Mouse (Mus musculus) embryonic facial prominence, embryonic 14.5 days (tissue): ENCODE measurements around the gene Sdk2. TPM values are rescaled to one million over a fixed set of nuclear protein-coding genes. Genes with fewer than 3 reads are reported as not detected.
A peak's percentile ranks its signal among the peaks of the same experiment; 100 is the strongest.

Source experiments
- ATAC-seq: fragments of 200-750 bp; cut with Nextera tagmentation; 2 replicates; pipeline ENCODE4 v1.8.0; 2017; ENCODE audit warnings: low read depth, moderate number of reproducible peaks, moderate TSS enrichment
- DNase-seq: peaks from one replicate; pipeline ENCODE4 v3.0.0-alpha.2; 2015; ENCODE audit warnings: low spot score
- H3K27ac ChIP-seq: fragments of 300-500 bp; sonication (generic); replicated peaks from 2 replicates; pipeline ENCODE4 v1.5.1; 2014; ENCODE audit warnings: low read depth, mild to moderate bottlenecking, low read length, moderate library complexity
- H3K27me3 ChIP-seq: fragments of 300-500 bp; sonication (generic); replicated peaks from 2 replicates; pipeline ENCODE4 v1.6.1; 2014; ENCODE audit warnings: low read length; ENCODE audit not compliant: control insufficient read depth, insufficient read depth
- H3K36me3 ChIP-seq: fragments of 300-500 bp; sonication (generic); 2 replicates; pipeline ENCODE4 v1.6.1; 2014; ENCODE audit warnings: low read length, mixed read lengths; ENCODE audit not compliant: control insufficient read depth, insufficient read depth
- H3K4me1 ChIP-seq: fragments of 300-500 bp; sonication (generic); 2 replicates; pipeline ENCODE4 v1.6.1; 2014; ENCODE audit warnings: antibody characterized with exemption, low read length; ENCODE audit not compliant: control insufficient read depth, insufficient read depth
- H3K4me2 ChIP-seq: fragments of 300-500 bp; sonication (generic); 2 replicates; pipeline ENCODE4 v1.6.1; 2014; ENCODE audit warnings: low read depth, mild to moderate bottlenecking, low read length, moderate library complexity, mixed read lengths
- H3K4me3 ChIP-seq: fragments of 300-500 bp; sonication (generic); 2 replicates; pipeline ENCODE4 v1.5.1; 2014; ENCODE audit warnings: low read depth, mild to moderate bottlenecking, low read length
- H3K9ac ChIP-seq: fragments of 300-500 bp; sonication (generic); 2 replicates; pipeline ENCODE4 v1.6.1; 2014; ENCODE audit warnings: low read depth, mild to moderate bottlenecking, low read length, moderate library complexity, mixed read lengths
- H3K9me3 ChIP-seq: fragments of 300-500 bp; sonication (generic); 2 replicates; pipeline ENCODE4 v1.6.1; 2016; ENCODE audit warnings: low read length; ENCODE audit not compliant: control insufficient read depth
- WGBS: fragments of 180-500 bp; shearing (Covaris S2); extraction: QIAGEN DNeasy Blood & Tissue Kit; methylation state at CpG from one replicate; pipeline ENCODE4 v1.1.7; 2014; 5-methylcytosine and 5-hydroxymethylcytosine counted together
- polyA plus RNA-seq: library from polyadenylated mRNA; unstranded; fragments of >200 nt; fragmentation: Nextera tagmentation; extraction: Ambion mirVana; gene quantifications from 2 replicates; pipeline ENCODE4 v1.2.1, GENCODE M21; 2014

Sdk2 gene
- polyA plus RNA-seq, 1 experiment from 2014 or later: 6.3 TPM

DNA sequence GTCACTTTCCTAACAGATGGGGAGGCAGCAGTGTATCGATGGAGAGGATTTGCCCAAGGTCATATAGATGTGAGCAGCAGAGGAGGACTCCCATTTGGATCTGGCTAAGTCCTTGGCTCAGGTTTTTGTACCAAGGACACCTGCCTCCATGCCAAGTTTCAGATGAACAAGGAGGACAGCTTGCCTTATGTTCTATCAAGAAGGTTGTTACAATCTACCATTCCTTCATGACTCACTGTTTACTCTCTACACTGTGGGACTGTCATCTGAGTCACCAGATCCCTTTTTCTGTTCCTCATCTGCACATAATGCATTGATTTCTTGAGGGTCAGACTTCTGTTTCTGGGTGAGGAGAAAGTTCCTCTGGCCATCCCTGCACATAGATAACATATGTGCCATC lies 101.6 kb downstream of the Sdk2 start:
- no peak for ATAC-seq
- DNase-seq: no peak
- Histone ChIP-seq H3K4me2 (no peak overlapping the region), H3K9ac (no peak overlapping the region), H3K27me3 (no peaks in the 10 kb centered on the region), H3K4me1 (no peaks in the 10 kb centered on the region), H3K27ac (no peak overlapping the region), H3K9me3 (peaks cover 55% of the 10 kb centered on the region), H3K4me3 (no peak overlapping the region), H3K36me3 (0 out of 2 replicates have a peak, but pooled peaks cover 4% of the 10 kb centered on the region)
- 91% methylated on average over 1 of the region's 1 CpGs for WGBS

DNA sequence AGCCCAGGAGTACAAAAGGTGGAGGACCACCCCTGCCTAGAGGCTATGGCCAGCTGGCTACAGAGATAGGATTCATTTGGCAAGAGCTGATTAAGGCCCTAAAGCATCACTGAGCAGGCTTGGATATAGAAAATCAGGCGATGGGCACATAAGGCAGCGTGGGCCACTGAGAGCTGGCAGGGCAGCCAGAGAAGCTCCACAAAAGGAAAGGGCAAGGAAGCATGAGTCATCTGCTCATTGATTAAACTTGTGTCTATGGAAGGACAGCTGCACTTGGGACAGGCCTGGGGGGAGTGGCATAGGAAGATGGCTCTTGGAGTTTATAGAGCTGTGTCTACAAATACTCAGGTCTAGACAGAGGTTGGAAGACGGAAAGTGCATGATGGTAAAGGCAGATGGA lies 104.1 kb downstream of the Sdk2 start:
- Histone ChIP-seq H3K27ac (no peak overlapping the region), H3K4me3 (no peak overlapping the region), H3K4me2 (no peak overlapping the region), H3K9me3 (peaks cover 40% of the 10 kb centered on the region), H3K27me3 (no peaks in the 10 kb centered on the region), H3K4me1 (no peaks in the 10 kb centered on the region), H3K36me3 (0 out of 2 replicates have a peak, but pooled peaks cover 4% of the 10 kb centered on the region), H3K9ac (no peak overlapping the region)
- WGBS: 98% methylated on average over 3 of the region's 3 CpGs
- DNase-seq (no peak), ATAC-seq (no peak)

DNA sequence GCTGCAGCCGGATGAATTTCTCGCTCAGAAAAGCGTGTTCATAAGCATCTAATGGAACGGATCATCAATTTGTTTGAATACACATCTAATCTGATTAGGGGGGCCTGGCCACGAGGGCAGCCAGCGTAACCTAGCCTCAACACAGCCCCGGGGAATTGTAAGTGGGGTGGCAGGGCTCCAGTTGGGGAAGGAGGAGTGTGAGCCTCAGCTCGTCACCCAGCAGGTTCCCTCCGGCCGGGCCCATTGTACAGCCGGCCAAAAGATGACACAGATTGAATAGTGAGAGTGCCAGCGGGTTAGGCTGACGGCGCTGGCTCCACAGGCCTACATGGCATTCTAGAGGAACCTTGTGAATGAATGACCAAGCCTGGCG lies 115.2 kb downstream of the Sdk2 start:
- Histone ChIP-seq H3K4me3 (no peak overlapping the region), H3K9ac (no peak overlapping the region), H3K27ac (no peak overlapping the region), H3K9me3 (no peaks in the 10 kb centered on the region), H3K4me2 (no peak overlapping the region), H3K4me1 (peaks cover 13% of the 10 kb centered on the region), H3K36me3 (no peaks in the 10 kb centered on the region), H3K27me3 (no peaks in the 10 kb centered on the region)
- WGBS: 62% methylated on average over 15 of the region's 15 CpGs
- DNase-seq (no peak), ATAC-seq (no peak)

DNA sequence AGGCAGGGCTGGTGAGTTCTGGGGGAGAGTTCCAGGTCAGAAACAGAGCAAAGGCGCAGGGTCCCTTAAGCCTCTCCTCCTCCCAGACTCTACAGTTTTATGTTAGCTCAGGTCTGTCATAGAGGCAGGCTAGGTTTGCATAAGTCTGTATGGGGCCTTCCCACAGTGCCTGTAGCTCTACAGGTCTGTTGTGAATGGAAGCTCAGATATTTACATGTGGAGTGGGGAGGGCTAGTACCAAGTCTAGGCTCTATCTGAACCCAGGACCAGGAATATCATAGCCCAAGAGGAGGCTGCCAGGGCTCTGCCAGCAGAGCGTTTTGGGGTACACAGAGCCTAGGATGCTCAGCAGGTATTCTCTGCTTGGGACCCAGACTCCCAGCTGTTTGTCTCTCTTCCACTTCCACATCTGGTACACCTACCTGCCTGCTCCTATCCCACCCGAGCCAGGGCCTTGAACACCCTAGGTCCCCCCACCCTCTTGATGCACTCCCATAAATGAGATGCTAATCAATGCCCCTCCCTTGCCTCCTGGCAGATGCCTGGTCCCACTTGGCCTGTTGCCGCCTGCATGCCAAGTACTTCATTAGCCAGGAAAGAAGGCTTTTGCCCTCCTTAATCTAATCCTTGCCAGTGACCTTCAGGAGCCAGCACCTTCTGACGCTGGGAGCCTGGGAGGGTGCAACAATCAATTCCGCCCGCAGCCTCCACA lies 115.8 kb downstream of the Sdk2 start:
- H3K9ac ChIP-seq: no peak overlapping the region
- DNase-seq (no peak), ATAC-seq (no peak)
- no peaks in the 10 kb centered on the region for H3K9me3 ChIP-seq
- no peaks in the 10 kb centered on the region for H3K27me3 ChIP-seq
- no peak overlapping the region for H3K4me3 ChIP-seq
- 60% methylated on average over 7 of the region's 7 CpGs for WGBS
- H3K4me2 ChIP-seq: no peak overlapping the region
- H3K36me3 ChIP-seq: no peaks in the 10 kb centered on the region
- peaks cover 13% of the 10 kb centered on the region for H3K4me1 ChIP-seq
- no peak overlapping the region for H3K27ac ChIP-seq

DNA sequence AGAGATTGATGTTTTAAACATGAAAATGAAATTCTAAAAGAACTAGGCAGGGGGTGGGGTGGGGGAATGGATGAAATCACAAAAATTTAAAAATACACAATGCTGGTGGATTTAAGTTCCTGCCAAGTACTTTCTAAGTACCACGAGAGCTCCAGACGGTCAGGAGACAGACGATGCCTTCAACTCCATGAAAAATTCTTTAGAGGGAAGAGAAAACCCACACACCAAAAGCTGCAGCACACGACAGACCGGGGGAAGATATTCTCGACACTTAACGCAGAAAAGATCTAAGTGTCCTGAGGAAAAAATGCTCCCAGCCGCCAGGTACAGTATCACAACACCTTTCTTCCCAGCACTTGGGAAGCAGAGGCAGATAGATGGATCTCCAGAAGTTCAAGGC lies 118.2 kb downstream of the Sdk2 start:
- H3K9ac ChIP-seq: no peak overlapping the region
- DNase-seq (no peak), ATAC-seq (no peak)
- H3K27me3 ChIP-seq: no peaks in the 10 kb centered on the region
- no peaks in the 10 kb centered on the region for H3K9me3 ChIP-seq
- no peak overlapping the region for H3K27ac ChIP-seq
- H3K36me3 ChIP-seq: no peaks in the 10 kb centered on the region
- WGBS: 55% methylated on average over 8 of the region's 8 CpGs
- H3K4me2 ChIP-seq: no peak overlapping the region
- peaks cover 13% of the 10 kb centered on the region for H3K4me1 ChIP-seq
- no peak overlapping the region for H3K4me3 ChIP-seq

DNA sequence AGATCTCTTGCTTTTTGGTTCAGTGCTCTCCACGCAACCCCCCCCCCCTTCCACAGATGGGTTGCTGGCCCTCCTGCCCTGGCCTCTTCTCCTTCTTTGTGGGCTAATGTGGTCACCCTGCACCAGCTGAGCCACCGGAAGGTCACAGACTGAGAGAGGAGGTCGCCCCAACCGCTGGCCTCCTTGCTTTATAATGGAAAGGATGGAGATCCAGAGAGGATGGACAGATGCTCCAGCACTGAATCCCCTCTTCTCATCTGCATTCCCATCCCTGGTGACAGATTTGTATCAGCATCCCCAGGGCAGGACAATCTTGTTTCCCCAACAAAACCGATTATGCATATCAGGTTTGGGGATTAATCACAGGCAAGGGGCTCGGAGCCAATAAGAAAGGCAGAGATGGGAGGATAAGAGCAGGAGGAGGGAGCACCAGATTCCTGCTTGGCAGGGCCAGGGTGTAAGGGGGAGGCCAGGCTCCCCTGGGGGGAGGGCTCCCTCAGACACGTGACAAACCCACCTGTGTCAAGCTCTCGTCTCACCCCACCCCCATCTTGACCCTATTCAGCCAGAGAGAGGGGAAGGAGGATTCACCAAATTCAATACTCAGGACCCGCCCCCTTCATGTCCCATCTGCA lies 124.6 kb downstream of the Sdk2 start:
- no peaks in the 10 kb centered on the region for H3K4me1 ChIP-seq
- no peak for ATAC-seq
- no peak overlapping the region for H3K9ac ChIP-seq
- no peak overlapping the region for H3K4me3 ChIP-seq
- 0 out of 2 replicates have a peak, but pooled peaks cover 5% of the 10 kb centered on the region for H3K36me3 ChIP-seq
- H3K27me3 ChIP-seq: no peaks in the 10 kb centered on the region
- H3K4me2 ChIP-seq: no peak overlapping the region
- no peak overlapping the region for H3K27ac ChIP-seq
- 61% methylated on average over 8 of the region's 9 CpGs for WGBS
- H3K9me3 ChIP-seq: no peaks in the 10 kb centered on the region
- DNase-seq: no peak

DNA sequence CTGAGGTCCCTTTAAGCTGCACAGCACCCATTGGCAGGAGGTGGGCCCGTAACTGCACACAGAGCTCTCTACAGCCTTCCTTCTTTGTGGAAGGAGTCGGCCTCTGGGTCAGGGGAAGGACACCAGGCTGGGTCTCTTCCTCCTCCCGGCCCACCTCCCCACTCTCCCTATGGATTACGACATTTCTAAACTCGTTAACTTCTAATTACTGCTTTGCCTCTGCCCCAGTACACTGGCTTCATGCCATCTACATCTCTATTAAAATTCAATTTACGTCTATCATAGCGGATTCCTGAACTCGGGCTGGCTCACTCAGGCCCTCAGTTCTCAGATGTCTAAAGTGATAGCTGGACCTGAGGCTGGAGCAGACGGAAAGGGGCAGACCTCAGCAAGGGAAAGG lies 133.2 kb downstream of the Sdk2 start:
- DNase-seq (peak; percentile 16), ATAC-seq (no peak)
- H3K27ac ChIP-seq: no peak overlapping the region; the same call in 1 of the 2 replicates

DNA sequence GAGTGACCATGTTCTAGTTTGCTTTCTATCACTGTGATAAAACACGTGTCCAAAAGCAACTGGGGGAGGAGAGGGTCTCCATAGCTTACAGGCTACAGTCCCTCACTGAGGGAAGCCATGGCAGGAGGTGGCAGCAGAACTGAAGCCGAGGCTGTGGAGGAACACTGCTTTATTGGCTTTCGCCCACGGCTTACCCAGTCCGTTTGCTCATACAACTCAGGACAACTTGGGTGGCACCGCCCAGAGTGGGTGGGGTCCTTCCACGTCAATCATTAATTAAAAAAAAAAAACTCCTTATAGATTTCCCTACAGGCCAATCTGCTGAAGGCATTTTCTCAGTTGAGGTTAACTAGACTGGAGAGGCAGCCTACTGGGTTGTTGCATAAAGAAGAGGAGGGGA lies 133.9 kb downstream of the Sdk2 start:
- no peaks in the 10 kb centered on the region for H3K9me3 ChIP-seq
- DNase-seq: no peak
- no peaks in the 10 kb centered on the region for H3K27me3 ChIP-seq
- no peaks in the 10 kb centered on the region for H3K36me3 ChIP-seq
- H3K4me3 ChIP-seq: no peak overlapping the region
- H3K4me1 ChIP-seq: no peaks in the 10 kb centered on the region; the same call in 1 of the 2 replicates
- H3K27ac ChIP-seq: no peak overlapping the region
- H3K4me2 ChIP-seq: no peak overlapping the region
- no peak overlapping the region for H3K9ac ChIP-seq
- 72% methylated on average over 7 of the region's 7 CpGs for WGBS
- ATAC-seq: no peak

More for the DNA sequence above, 133.2 kb downstream of the Sdk2 start:
- no peaks in the 10 kb centered on the region for H3K27me3 ChIP-seq
- 46% methylated on average over 9 of the region's 9 CpGs for WGBS
- H3K4me3 ChIP-seq: no peak overlapping the region
- H3K4me2 ChIP-seq: no peak overlapping the region
- H3K9me3 ChIP-seq: no peaks in the 10 kb centered on the region
- no peaks in the 10 kb centered on the region; the same call in 1 of the 2 replicates for H3K4me1 ChIP-seq
- no peaks in the 10 kb centered on the region for H3K36me3 ChIP-seq
- no peak overlapping the region for H3K9ac ChIP-seq

DNA sequence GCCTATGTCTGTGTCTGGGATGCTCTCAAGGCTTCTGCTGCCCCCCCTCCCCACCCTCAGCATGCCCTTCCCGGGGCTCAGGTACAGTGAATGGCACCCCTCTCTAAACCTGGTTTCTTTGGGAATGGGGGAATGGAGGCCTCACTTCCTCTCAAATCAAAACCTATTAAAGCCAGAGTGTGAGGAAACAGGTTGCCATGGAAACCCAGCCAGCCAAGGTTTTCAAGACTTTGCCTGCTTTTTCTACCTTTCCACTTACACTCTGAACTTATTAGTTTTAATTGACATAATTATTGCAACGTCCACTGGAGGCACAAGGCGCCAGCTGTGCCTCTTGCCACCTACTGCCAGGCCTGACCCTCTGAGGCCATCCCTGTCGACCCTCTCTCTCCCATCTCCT lies 135.1 kb downstream of the Sdk2 start:
- no peak overlapping the region for H3K27ac ChIP-seq
- no peak overlapping the region for H3K4me2 ChIP-seq
- H3K27me3 ChIP-seq: no peaks in the 10 kb centered on the region
- DNase-seq (no peak), ATAC-seq (no peak)
- no peak overlapping the region for H3K4me3 ChIP-seq
- WGBS: 44% methylated on average over 4 of the region's 4 CpGs
- no peak overlapping the region for H3K9ac ChIP-seq
- no peaks in the 10 kb centered on the region; the same call in 1 of the 2 replicates for H3K4me1 ChIP-seq
- H3K9me3 ChIP-seq: no peaks in the 10 kb centered on the region
- H3K36me3 ChIP-seq: no peaks in the 10 kb centered on the region
